Mouse (Mus musculus): ENCODE results near the gene Gm20503.

Gene Gm20503

DNA sequence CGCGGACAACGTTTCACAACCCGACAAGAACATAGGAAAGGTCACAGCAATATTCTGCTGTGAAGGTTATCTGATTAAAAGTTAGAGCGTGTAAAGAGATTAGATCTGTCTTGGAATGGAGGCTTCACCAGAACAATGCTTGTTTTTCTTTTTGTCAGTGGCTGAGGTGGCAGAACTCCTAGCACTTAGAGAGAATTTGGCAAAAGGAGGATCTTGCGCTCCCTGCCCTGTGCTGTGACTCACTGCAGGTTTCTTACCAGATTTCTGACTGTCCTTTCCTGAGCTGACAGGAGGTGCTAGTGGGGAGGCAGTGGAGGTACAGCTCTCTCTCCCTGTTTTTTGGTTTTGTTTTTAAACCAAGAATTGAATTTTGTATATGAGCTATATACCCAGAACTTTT lies 4.0 kb downstream of the Gm20503 start:
- DNase-seq (ENCODE audit: low read depth, low spot score): no peak

DNA sequence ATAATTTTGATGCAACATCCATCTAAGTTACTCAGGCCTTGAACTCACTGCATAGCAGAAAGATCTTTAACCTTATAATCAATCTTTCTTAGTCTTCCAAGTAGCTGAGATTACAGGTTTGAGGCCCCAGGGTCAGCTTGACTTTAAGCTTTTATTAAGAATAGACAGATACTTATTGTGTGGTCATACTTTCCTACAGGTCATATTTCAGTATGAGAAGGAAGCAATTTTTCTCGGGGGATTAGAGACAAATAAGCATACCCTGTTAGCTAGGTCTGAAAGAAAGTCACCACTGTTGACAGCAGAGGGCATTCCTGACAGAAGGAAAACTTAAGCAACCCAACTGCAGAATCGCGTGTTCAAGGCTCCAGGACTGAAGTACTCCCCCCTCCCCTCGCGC lies 5.0 kb downstream of the Gm20503 start:
- no peak for DNase-seq (ENCODE audit: low read depth, low spot score)

DNA sequence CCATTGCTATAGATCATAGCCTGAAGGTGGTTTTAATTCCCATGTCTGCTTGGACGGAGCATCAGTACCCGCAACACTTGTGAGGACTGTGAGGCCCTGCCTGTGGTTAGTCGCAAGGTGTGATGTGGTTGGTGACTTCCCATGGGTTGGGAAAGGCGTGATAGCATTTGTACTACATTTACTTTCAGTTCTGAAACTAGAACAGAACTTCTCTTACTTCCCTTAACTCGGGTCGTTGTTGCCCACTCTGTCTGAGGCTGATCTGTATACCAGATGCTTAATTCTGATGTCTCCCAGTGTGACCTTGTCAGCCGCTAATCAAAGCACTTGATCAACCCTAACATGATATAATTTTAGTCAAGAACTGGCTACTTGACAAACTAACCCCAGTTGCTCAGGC lies 6.2 kb downstream of the Gm20503 start:
- no peak for DNase-seq (ENCODE audit: low read depth, low spot score)

DNA sequence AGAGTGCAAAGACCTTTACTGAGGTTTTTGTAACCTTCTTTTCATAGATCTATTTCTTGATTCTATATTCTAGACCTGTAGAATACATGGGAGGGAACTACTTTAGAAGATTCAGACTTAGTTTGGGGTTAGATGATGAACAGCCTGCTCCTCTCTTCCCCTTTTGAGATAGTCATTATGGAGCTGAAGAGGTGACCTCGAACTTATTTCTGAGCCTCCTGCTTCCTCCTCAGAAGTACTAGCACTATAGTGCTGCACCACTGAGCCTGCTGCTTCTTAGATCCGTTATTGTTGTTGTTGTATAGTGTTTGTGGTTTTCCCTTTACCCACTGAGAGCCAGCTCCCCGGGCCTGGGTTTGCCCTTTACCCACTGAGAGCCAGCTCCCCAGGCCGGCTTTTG lies 6.7 kb downstream of the Gm20503 start:
- no peak for DNase-seq (ENCODE audit: low read depth, low spot score)

DNA sequence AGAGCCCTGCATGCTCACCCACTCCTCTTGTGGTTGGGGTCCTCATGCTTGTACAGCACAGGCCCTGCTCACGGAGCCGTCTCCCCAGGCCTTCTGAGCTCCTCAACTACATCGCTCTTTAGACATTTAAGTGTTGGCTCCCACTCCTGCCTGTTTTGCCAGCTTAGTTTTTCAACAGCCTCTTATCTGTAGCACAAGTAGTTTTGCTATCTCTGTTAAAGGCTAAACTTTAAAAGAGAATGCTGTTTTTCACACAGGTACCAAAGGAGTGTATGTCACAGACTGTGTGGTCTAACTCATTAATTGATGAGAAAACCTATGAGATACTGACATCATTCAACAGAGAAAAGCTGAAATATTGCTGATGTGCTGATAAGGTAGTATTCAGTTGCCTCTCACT lies 8.4 kb downstream of the Gm20503 start:
- no peak for DNase-seq (ENCODE audit: low read depth, low spot score)

DNA sequence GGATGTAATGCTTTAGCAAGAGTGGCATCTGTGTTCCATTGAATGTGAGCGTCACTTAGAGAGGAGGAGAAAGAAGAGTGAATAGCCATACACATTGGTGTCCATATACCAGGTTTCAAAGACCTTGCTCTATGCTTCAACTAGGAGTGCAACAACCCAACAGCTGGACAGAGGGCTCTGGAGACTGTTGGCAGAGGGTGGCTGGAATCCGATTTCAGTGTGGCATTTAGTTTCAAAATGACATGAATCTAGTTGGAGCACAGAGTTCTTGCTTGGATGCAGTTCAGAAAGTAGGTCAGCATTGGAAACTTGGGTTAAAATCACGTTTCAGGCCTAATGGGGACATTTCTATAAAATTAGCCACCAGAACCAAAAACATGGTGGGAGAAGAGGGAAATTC lies 12.2 kb downstream of the Gm20503 start:
- no peak for DNase-seq (ENCODE audit: low read depth, low spot score)

DNA sequence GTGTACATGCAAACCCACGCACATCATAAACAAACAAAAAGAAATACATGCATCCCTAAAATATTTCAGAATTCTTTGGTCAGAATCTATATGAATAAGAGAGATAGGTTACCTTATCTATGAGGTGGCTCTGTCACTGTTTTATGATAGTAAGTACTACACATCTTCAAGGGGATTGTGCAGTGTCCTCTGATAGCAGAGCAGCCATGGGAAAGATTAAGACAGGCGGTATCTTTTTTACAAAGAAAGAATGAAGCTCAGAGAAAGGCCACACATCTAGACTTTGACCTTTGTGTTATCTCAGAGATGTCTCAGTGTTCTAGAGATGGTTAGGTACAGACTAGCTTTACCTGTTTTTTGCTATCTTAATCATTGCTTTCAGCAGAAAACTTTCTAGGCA lies 13.9 kb downstream of the Gm20503 start:
- no peak for DNase-seq (ENCODE audit: low read depth, low spot score)

DNA sequence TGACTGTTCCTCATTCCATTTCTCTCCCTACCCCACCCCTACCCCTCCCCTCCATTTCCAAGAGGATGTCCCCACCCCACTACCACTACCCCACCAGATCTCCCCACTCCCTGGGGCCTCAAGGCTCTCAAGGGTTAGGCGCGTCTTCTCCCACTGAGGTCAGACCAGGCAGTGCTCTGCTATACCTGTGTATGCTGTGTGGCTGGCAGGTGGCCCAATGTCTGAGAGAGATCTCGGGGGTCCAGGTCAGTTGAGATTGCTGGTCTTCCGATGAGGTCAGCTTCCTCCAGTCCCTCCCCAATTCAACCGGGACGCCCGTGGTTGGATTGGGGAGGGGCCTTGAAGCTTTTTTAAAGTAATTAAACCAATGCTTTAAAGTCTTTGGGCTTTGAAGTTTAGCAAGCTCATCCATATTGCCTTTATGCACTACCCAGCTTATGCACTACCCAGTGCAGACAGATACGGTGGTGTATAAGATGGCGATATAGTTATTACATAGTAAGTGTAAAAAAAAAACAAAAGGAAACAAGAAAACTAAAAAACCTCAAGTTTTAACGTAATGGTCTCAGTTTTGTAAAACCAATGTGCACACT lies 31.4 kb downstream of the Gm20503 start:
- DNase-seq (ENCODE audit: low read depth, low spot score): no peak

DNA sequence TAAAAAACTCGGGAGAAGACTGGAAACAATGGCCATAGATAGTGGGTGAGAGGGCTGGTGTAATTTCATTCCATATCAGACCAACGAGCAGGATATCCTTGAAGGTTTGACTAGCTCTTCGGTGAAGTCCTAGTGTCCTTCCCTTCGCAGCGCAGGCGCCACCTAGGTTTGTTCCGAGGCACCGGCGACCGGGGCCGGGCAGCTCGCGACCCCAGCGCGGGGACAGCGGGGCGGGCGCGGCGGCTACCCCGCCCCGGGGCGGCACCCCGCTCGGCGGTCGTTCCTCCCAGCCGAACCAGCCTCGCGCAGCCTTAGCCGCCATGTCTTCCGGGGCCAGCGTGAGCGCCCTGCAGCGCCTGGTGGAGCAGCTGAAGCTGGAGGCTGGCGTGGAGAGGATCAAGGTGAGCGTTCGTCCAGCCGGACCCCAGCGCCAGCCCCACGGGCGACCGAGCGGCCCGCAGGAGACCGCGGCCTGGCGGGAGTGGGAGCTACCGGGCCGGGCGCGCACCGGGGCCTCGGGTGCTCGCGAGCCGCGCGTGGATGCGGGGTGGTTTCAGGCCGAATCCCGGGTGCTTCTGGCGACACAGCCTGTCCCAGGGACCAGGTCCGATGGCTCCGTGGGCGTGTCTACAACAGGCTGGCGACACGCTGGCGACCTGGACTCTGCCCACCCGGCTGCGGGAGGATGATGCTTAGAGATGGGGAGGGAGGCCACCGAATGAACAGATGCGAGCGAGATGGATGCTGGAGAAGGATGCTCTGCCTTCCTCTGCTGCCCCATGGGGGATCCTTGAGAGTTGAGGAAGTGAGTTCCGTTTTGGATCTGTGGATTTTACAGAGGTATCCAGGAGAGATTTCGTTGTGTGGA lies 32.1 kb downstream of the Gm20503 start, which contains the start of gene Gng10:
TSS of gene Gng10 (plus strand) at position 171 of the 868 bp plus-strand sequence.
- peak; percentile 39 for DNase-seq (ENCODE audit: low read depth, low spot score)

DNA sequence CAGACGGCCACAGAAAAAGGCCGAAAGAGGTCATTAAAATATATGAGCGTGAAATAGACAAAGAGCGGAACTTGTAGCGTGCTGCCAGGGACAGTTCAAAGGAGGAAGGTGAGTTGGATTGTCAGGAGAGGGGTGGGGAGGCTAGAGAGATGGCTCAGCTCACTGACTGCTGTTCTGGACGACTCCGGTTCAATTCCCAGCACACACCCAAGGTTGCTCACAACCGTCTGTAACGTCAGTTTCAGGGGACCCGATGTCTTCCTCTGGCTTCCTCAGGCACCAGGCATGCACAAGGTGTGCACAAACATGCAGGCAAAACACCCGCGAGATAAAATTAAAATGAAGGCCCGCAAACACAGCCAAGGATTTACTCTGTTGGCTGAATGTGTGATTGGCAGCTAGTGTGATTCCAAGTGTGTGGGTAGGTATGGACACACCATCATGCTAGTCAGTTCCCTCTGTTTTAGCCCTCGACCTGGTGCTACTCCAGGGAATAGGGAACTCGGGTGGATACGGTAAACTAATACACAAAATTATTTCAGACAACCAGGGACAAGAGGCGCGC lies 32.9 kb downstream of the Gm20503 start:
- no peak for DNase-seq (ENCODE audit: low read depth, low spot score)

DNA sequence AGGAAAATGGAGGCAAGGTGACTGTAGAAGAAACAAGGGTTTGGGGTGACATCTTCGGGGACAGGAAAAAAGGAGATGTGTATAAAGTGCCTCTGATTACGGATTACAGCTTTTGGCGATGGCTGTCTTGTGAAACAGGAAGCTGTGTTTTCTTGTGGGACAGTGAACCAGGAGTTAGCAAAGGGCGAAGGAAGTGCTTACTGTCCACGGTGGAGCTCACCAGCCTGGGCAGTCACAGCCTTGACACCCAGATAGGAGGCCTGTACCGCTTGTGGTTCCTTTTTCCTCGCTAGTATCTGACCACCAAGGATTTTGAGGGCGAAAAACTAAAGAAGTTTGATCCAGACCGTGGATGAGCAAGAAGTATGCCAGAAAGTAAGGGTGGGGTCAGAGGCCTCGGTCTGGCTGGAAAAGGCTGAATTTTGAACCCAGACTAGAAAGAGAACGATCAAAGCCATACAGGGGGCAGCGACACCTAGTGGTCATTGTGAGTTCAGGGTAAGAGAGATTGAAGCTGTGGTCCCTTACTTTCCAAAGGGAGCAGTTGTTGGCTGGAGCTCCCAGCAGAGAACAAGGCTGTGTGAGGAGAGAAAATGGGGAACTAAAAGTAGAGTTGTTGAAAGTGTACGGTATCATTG lies 33.6 kb downstream of the Gm20503 start:
- no peak for DNase-seq (ENCODE audit: low read depth, low spot score)

DNA sequence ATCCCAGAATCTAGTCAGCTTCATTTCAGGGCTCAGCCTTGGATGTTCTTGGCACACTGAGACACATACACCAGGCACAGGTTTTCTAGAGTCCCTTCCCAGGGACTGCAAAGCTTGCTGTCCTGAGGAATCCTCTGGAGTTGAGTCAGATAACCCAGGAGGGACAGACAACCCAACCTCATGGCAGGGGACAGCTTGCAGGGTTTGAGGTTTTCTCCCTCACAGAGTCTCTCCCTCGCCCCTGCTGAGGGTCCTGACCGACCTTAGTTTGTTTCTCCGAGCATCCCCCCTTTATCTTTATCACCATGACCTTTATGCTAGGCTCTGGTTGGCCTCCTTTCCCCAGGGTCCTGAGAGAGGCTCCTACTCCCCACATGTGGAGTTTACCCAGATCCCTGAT lies 34.5 kb downstream of the Gm20503 start:
- DNase-seq (ENCODE audit: low read depth, low spot score): no peak

DNA sequence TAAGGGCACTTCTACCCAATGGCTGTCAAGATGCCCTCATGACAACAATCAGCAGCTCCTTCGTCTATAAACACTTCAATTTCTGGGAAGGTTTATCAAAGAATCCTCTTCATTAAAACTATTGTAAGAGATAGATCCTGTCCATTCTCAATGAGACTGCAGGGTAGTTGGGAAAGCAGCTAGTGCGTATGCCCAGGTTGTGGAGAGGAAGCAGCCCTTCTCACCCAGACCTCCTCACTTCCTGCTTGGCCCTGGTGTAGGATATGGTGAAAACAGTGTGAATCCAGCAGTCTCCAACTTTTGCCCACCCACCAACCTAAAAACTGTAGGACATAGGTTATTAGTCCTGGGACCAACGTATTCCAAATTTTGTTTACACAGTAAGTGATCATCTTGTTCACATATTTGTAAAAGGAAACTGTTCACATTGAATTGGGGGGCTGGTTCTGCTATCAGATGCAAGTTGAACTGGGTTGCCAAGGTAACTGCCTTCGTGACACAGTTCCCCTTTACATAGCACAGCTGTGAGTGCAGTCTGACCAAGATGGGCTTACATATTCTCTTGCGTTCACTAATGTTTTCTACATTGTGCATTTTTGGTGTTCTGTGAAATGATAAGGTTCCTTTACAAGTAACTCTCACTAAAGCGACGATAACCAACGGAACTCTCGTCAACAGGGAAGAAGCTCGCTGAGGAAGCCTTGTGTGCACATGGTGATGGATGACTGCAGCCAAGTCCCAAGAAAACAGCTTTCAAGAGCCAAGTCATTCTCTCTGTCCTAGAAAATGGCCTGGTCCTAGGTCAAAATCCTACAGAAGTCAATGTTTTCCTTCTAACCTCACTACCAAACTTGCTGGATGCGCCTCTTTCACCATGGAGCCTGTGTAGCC lies 37.6 kb downstream of the Gm20503 start:
- DNase-seq (ENCODE audit: low read depth, low spot score): no peak

DNA sequence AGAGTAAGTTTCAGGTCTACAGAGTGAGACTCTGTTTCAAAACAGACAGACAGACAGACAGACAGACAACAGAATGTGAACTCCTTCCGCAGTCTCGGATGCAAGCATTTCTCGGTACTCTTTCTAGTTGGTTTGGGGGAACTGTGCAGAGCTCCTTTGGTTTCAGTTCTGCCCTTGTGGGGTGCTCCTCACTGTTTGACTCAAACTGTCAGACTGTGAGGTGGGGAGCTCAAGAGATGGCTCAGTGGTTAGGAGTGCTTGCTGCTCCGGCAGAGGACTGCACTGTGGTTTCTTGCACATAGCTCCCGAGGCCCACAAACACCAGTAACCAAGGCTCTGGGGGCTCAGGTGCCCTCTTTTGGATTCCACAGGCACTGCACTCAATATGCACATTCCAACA lies 40.1 kb downstream of the Gm20503 start:
- no peak for DNase-seq (ENCODE audit: low read depth, low spot score)

DNA sequence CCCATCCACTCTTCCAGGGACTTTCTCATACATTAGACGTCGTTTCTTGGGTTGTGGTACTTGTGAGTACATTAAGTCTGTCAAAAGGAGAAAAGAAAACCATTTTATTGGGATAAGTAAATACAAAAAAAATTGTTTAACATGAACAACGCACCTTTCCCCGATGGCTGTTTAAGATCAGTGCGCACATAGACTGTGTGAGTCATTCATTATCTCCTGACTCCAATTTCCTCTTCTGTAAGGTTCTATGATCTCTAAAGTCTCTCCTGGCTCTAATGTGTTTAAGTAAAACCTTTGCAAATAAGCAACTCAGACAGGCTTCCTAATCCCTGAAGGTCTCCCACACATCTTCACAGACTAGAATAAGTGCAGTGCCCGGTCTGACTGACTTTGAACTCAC lies 40.9 kb downstream of the Gm20503 start:
- no peak for DNase-seq (ENCODE audit: low read depth, low spot score)

DNA sequence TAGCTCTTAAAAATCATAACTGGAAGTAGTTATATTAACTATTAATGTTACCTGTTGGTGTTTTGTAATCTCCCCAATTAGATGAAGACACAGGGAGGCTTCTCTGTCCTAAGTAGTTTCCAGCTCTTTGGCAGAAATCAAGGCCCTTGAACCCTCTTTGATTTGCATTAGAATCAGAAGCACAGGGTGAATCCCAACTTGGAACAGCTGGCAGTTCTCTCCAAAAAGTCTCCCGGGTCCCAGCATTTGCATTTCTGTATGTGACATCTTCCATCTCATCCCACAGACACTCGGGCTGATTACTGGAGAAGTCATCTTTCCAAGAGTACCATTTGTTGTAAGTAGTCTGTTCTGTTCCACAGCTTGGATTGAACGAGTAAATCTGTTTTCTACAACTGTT lies 44.2 kb downstream of the Gm20503 start:
- DNase-seq (ENCODE audit: low read depth, low spot score): no peak

DNA sequence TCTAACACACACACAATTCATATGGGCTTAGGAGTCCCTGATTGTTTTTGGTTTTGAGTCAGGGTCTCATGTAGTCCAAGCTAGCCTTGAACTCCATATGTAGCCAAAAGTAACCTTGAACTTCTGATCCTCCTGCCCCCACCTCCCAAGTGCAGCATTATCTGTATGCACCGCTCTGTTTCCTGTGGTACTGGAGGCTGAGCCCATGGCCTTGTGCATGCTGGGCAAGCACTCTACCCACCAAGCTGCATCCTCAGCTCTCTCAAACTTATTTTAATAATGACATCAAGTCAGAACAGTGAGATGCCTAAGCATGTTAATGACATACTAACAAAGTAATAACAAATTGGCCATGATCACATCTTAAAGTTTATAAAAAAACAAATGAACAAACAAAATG lies 48.1 kb downstream of the Gm20503 start:
- no peak for DNase-seq (ENCODE audit: low read depth, low spot score)

DNA sequence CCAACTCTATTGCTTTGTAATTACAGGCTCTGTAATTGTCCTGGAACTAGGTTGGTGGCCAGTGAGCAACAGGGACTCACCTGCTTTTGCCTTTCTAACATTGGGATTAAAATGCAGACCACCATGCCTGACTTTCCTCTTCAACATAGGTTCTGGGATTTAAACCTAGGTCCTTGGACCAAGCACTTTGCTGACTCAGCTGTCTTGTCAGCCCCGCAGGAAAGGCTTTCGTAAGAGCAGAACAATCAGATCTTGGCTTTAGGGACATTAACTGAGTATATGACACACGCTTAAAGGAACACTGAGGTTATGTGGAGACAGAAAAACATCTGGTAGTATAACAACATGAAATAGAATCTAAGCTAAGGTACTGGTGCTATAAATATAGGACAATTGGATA lies 54.9 kb downstream of the Gm20503 start:
- no peak for DNase-seq (ENCODE audit: low read depth, low spot score)

DNA sequence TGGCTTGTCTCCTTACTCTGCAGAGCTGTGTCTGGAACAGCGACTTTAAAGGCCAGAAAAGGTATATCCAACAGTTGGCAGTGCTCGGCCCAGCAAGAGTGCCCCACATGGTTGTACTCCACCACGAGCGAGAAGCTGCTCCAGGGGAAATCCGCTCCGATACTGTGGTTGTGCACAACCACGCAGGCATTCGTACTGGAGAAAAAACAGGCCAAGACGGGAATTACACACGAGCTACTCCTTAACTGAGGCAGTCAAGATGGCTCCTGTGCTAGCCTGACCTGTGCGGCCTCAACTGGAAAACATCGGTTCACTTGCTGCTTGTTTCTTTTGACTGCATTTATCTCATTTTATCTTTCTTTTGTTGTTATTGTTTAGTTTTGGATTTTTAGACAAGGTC lies 59.5 kb downstream of the Gm20503 start:
- no peak for DNase-seq (ENCODE audit: low read depth, low spot score)

DNA sequence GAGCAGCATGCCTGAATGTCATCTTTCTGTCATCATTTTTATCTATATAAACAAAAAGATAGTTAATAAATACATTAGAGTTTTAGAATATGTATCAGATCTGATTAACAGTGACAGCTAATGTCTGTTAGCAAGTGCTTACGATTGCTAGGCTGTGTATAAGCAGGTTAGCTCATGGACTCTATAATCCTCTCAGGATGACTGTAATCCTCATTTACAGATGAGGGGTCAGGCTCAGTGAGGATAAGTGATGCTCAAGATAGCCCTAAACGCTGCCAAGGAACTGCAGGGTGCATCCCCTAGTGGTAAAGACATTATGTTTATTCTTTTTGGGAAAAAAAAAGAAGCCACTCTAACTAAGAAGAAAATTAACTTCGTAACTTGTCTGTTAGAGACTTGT lies 66.3 kb downstream of the Gm20503 start:
- no peak for DNase-seq (ENCODE audit: low read depth, low spot score)

DNA sequence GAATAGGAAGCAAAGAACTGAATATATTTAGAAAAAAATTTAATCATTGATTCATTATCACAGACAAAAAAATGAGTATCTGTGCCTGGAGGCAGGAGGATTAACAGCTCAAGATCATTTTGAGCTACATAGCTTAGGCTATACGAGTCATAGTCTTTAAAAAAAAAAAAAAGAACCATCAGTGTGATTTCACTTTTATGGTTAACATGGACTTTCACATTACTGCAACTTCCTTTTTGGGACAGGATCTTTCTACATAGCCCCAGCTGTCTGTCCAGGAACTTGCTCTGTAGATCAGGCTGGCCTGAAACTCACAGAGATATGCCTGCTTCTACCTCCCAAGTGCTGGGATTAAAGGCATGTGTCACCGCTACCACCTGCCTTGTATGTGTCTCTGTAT lies 80.4 kb downstream of the Gm20503 start:
- no peak for DNase-seq (ENCODE audit: low read depth, low spot score)

DNA sequence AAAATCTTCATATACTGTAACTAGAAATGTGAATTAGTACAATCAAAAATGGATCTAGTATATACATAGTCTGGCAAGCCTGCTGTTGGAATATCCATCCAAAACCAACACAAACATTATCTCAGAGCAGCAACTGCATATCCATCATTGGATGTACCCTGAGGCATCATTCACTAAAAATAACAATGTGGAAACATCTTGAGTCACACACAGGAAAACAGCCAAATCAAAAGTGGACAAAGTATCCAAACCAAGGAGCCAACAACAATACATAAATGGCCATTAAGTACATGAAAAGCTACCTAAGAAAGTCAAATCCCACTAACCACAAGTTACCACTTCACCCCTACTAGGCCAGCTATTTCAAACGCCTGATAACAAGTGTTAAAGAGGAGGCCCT lies 86.4 kb downstream of the Gm20503 start:
- no peak for DNase-seq (ENCODE audit: low read depth, low spot score)

Data from brain, embryonic 18.5 days (tissue).